Mouse (Mus musculus) adrenal gland, adult (tissue): ENCODE data around the gene Spopl.
"Not testable (repeated sequence)": the region's sequence is repeated elsewhere in the genome, so short reads cannot be mapped to it uniquely, and the experiment has no call there.

Experiments
- DNase-seq, 2 experiments: peaks; one replicate each; pipeline ENCODE4 v3.0.0; 2022 to 2023; ENCODE audit warnings: low spot score in 1 of 2; ENCODE audit not compliant: inconsistent age in 2 of 2

The Spopl gene

DNA sequence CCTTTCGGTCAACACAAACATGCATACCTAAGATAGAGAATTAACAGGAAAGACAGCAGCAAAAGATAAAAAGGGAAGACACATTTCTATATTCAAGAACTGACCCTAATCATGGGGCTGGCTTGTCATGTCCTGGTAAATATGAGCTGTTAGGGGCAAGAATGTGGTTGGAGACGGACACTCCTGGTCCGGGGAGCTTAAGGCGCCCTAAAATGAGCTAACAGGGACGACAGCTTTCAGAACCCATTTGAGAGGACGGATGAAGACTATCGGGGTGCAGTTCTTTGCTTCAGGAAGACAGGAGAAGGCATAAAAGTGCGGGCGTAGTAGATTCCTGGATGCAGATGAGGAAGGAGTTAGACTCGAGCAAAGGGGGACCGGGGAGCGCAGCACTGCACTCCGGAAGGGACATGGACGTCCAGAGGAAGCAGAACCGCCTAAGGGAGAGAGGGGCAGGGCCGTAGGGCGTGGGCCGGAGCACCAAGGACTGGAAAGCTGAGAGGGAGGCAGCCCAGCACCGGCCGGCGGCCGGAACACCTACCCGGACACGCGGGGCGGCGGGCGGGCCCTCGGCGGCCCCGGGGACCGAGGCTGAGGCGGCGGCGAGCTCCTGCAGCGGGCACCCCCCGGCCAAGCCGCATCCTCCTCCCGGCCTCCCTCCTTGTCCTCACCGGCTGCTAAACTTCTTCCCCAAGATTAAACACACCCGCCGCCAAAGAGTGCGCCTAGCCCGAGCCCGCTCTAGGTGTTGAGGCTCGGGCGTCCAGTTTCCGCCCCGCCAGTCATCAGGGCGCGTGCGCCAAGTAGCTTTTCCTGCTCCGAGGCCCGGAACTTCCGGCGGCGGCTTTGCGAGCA is at the start of gene Spopl:
Spopl (minus strand) TSS at position 805 of the 855 bp plus-strand sequence.
- peak; percentile 90 to 95 for DNase-seq

- no peak for DNase-seq
These were observed 48.2 kb upstream of the Spopl start for GRCm38 (mm10) chr2:23620128-23620527.

- DNase-seq: no peak
These were observed 46.1 kb upstream of the Spopl start for GRCm38 (mm10) chr2:23617989-23618388.

DNA sequence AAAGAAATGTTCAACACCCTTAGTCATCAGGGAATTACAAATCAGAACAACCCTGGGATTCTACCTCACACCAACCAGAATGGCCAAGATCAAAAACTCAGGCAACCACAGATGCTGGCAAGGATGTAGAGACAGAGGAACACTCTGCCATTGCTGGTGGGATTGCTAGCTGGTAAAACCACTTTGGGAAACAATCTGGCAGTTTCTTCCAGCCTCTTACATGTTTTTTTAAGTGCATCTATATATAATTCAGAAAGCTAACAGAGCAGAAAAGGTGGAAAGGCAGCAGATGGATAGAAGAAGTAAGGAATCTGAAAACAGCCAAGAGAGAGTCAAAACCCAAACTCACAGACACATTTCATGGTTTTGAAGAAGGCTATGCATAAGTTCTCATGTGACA is 33.5 kb upstream of the Spopl start:
- DNase-seq: no peak

DNA sequence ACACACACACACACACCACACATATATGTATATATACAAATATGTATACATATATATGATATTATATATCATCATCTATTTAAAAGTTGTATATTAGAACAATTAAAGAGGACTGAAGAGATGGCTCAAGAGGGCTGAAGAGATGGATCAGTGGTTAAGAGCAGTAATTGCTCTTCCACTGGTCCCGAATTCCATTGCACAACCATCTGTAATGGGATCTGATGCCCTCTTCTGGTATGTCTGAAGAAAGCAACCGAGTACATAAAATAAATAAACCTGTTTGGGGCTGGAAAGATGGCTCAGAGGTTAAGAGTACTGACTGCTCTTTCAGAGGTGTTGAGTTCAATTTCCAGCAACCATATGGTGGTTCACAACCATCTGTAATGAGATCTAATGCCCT is 16.9 kb upstream of the Spopl start:
- no peak for DNase-seq

DNA sequence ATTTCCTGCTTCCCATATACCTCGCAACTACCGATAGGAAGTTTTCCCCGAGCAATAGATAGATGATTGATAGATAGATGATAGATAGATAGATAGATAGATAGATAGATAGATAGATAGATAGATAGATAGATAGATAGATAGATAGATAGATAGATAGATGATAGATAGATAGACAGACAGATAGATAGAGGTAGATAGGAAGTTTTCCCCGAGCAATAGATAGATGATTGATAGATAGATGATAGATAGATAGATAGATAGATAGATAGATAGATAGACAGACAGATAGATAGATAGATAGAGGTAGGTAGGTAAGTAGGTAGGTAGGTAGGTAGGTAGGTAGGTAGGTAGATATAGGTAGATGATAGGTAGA is 239 bp upstream of the Spopl start:
- not testable (repeated sequence) for DNase-seq

DNA sequence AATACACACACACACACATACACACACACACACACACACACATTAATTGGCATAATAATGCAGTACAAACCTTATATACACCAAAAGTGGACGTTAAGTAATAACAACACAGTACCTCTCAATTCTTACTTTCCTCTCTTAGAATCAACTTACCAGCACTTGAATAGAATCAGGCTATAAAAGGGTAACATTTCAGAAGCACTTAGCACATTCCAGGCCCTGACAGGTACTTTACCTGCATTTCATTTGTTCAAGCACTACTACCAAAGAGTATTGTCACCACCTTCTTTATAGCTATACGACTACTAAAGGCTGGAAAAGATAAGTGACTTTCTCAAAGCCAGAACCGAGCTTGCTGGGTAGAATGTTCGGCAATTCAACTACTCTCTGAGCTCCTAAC is 1.3 kb downstream of the Spopl start:
- DNase-seq: no peak

- DNase-seq: no peak
These were observed 3.1 kb downstream of the Spopl start for GRCm38 (mm10) chr2:23568775-23569174.

DNA sequence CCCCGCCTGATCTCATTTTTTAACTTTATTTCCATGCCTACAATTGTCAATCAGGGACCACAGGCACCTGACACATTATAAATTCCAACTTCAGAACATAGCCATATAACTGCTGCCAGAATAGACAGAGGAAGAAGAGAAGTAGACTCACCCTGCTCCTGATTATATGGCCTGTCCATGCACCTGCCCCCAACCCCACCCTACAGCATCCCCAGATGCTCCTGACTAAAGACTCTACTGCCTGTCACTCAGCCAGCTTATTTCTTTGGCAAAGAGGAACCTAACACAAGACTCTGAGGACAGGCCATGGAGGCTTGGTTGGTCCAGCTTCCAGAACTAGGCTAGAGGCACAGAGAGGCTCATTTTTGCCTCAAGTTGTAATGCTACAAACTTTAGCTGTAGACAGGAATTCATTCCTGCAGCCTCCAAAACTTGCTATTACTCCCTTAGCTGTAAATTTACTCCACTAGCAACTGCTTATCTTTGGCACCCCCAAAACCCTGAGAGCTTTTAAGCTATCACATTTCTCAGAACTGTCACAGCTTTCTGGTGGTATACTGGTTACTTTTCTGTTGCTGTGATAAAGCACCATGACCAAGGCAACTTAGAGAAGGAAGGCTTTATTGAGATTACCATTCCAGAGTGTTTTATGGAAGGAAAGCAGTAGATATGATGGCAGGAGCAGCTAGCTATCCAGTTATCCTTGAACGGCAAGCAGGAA is 6.7 kb downstream of the Spopl start:
- no peak for DNase-seq

DNA sequence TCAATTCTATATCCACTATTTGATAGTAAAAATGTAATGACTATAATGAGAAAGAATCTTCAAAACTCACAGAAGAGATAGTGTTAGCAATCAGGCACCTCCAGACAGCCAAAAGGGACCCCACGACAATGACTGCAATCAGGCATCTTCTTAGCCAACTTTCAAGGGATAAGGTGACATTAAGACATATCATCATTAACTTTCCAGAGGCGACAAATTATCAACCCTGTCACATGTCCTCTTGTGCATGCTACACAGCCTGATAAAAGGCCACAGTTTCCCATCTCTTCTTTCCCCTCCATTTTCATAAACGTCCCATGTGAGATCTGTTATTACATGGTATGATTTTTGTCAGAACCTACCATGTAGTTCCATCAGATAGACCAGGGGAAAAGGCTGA is 9.0 kb downstream of the Spopl start:
- DNase-seq: no peak

- DNase-seq: no peak
These were observed 12.7 kb downstream of the Spopl start for GRCm38 (mm10) chr2:23559186-23559585.

- no peak for DNase-seq
These were observed 20.7 kb downstream of the Spopl start for GRCm38 (mm10) chr2:23551235-23551634.

- DNase-seq: no peak
These were observed 24.7 kb downstream of the Spopl start for GRCm38 (mm10) chr2:23547220-23547619.

DNA sequence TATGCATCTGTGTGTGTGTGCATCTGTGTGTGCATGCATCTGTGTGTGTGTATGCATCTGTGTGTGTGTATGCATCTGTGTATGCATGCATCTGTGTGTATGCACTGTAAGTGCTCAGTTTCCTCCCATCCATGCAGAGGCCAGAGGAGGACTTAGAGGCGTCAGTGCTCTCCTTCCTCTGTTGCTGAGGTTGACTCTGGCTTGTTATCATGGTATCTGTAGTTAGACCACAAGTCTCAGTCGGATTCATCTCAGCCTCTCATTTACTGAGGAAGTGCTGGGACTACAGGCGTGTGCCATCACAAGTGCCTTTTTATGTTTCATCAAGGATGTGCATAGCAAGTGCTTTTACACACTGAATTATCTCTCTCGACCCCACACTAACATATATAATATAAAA is 31.9 kb downstream of the Spopl start:
- DNase-seq: no peak

DNA sequence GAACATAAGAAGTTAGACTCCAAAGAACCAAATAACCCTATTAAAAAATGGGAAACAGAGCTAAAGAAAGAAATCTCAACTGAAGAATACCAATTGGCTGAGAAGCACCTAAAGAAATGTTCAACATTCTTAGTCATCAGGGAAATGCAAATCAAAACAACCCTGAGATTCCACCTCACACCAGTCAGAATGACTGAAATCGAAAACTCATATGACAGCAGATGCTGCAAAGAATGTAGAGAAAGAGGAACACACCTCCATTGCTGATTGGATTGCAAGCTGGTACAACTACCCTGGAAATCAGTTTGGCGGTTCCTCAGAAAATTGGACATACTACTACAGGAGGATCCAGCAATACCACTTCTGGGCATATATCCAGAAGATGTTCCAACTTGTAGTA is 44.2 kb downstream of the Spopl start:
- DNase-seq: not testable (repeated sequence)

DNA sequence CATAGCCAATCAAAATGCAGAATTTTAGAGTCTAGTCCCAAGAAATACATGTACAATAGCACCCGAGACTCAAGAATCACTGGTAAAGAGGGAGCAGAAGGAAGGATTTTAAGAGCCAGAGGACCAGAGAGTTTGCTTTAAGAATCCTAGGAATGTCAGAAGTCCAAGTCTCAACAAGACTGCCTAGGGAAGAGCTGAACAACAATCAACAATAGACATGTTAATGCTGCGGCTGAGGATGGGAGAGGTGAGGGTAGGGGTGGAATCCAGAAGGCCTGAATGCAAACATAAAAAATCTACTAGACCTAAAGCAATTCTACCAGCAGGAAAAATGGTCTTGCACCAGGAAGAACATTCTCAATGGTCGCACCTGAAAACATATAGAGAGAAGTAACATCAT is 66.8 kb downstream of the Spopl start:
- no peak for DNase-seq

DNA sequence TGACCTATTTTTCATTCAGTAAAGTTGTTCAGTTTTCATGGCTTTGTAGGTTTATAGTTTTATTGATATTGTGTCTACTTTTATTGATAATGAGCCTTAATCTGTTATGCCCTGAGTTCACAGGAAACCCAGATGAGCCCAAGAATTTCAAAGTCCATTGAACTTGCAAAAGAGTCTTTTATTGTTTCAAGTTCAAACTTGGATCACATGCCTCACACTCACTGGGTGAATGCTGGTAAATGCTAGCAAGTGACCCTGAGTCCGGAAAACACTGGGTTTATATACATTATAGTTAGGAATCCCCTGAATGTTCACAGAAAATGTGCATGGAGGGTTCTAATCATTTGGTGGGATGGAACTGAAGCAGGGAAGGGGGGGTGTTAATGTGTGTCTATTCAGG is 90.2 kb downstream of the Spopl start:
- no peak for DNase-seq

GRCm38 (mm10) chr2:23467471-23467870 is 104.4 kb downstream of the Spopl start:
- no peak for DNase-seq

- DNase-seq: no peak
These were observed 114.5 kb downstream of the Spopl start for GRCm38 (mm10) chr2:23457452-23457851.
